Mouse (Mus musculus) megakaryocyte, embryonic 14.5 days (primary cell): ENCODE results near the gene Tnxb.
"Not testable (repeated sequence)": the region's sequence is repeated elsewhere in the genome, so short reads cannot be mapped to it uniquely, and the experiment has no call there.

ENCODE experiments used
- FLI1 ChIP-seq: IDR thresholded peaks from 2 replicates; pipeline ENCODE4 v1.6.1; 2012; ENCODE audit warnings: low read length, inconsistent platforms, mixed read lengths
- GATA1 ChIP-seq: IDR thresholded peaks from 3 replicates; pipeline ENCODE4 v1.6.1; 2012; ENCODE audit warnings: mixed read lengths, low read length, inconsistent platforms, borderline replicate concordance

DNA sequence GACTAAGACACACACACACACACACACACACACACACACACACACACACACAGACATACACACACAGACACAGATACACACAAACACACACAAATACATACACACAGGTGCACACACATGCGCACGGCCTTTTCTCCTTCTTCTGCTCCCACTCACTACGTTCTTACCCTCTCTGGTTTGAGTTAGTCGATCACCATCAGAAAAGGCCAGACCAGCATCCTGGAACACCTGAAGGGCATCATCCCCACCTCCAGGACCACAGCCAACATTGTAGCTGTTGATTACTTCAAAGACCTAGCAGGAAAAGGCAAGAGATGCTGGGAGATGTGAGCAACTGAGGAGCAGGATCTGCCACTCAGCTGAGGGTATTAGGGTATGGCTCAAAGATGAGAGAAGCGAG, 67.1 kb downstream of the Tnxb start:
- not testable (repeated sequence) for TF ChIP-seq GATA1, FLI1
